ENCODE assay signal across 28 mouse cellular contexts in genomic region chr17:16493546-16493945, GRCm38 (mm10).
DNase-seq lines count a peak whose midpoint lies in the region; ATAC-seq and TF ChIP-seq lines count a peak whose summit lies in the region.
"Had no signal": no experiment of that assay in that cellular context is flagged by ENCODE, and none has a peak within 500 bp of the region (broad histone marks: within the 10 kb centered on the region; RNA-seq: fewer than 3 reads in every experiment).

No protein-coding gene starts in this region.

- no peaks in the 10 kb centered on the region for H3K4me1 ChIP-seq in hindbrain, embryonic 12.5 days
- no peaks in the 10 kb centered on the region for H3K4me1 ChIP-seq in hindbrain, postnatal 0 days (ENCODE audit: insufficient read depth, low read length)
- H3K4me1 ChIP-seq in forebrain, embryonic 15.5 days = no peaks in the 10 kb centered on the region
- 0 out of 2 replicates have a peak, but pooled peaks cover 3% of the 10 kb centered on the region for H3K4me1 ChIP-seq in midbrain, embryonic 14.5 days (ENCODE audit: control insufficient read depth, insufficient read depth, low read length)
- no peaks in the 10 kb centered on the region for H3K4me1 ChIP-seq in thymus, adult 2 months (replicated peaks; ENCODE audit: control insufficient read depth, insufficient read depth, low read length)
- H3K4me1 ChIP-seq: embryonic facial prominence, embryonic 10.5 days; embryonic facial prominence, embryonic 15.5 days; limb, embryonic 13.5 days; lung, embryonic 15.5 days; stomach, embryonic 15.5 days had no signal

- peak; percentile 74 for ATAC-seq in hindbrain, embryonic 12.5 days (ENCODE audit: low FRiP score)
- no peak for ATAC-seq in hindbrain, postnatal 0 days
- ATAC-seq in forebrain, embryonic 15.5 days (replicated peaks) = peak; percentile 89
- peak; percentile 75; the same call in 1 of the 2 replicates for ATAC-seq in midbrain, embryonic 14.5 days (ENCODE audit: low FRiP score, low TSS enrichment)
- ATAC-seq in megakaryocyte-erythroid progenitor cell, adult 5-6 weeks (replicated peaks; ENCODE audit: low FRiP score, low TSS enrichment, poor library complexity, severe bottlenecking) = no peak
- ATAC-seq in erythroid progenitor cell, adult 5-6 weeks (replicated peaks; ENCODE audit: low FRiP score, poor library complexity, severe bottlenecking) = no peak

- H3K27me3 ChIP-seq in hindbrain, embryonic 12.5 days = no peaks in the 10 kb centered on the region
- no peaks in the 10 kb centered on the region for H3K27me3 ChIP-seq in hindbrain, postnatal 0 days (ENCODE audit: insufficient read depth, low read length)
- H3K27me3 ChIP-seq in forebrain, embryonic 15.5 days = no peaks in the 10 kb centered on the region
- no peaks in the 10 kb centered on the region for H3K27me3 ChIP-seq in midbrain, embryonic 14.5 days (ENCODE audit: control insufficient read depth, insufficient read depth, low read length)
- H3K27me3 ChIP-seq in thymus, adult 2 months (ENCODE audit: control insufficient read depth, insufficient read depth, low read length) = no peaks in the 10 kb centered on the region
- H3K27me3 ChIP-seq: embryonic facial prominence, embryonic 15.5 days; limb, embryonic 13.5 days; lung, embryonic 15.5 days; stomach, embryonic 15.5 days had no signal

- H3K4me2 ChIP-seq in hindbrain, embryonic 12.5 days (replicated peaks) = no peak overlapping the region
- H3K4me2 ChIP-seq in hindbrain, postnatal 0 days (ENCODE audit: low read depth, low read length) = no peak overlapping the region
- H3K4me2 ChIP-seq in forebrain, embryonic 15.5 days (replicated peaks) = no peak overlapping the region
- no peak overlapping the region for H3K4me2 ChIP-seq in midbrain, embryonic 14.5 days (ENCODE audit: low read length)
- H3K4me2 ChIP-seq: embryonic facial prominence, embryonic 15.5 days; heart, embryonic 11.5 days; limb, embryonic 13.5 days; liver, embryonic 11.5 days; lung, embryonic 15.5 days; stomach, embryonic 15.5 days had no signal

- WGBS in hindbrain, embryonic 12.5 days = 52% methylated on average over 2 of the region's 2 CpGs
- 40% methylated on average over 2 of the region's 2 CpGs for whole genome bisulfite sequencing in hindbrain, postnatal 0 days
- WGBS in forebrain, embryonic 15.5 days = 14% methylated on average over 2 of the region's 2 CpGs
- WGBS in midbrain, embryonic 14.5 days = 17% methylated on average over 2 of the region's 2 CpGs
- WGBS in thymus, adult 2 months = 89% methylated on average over 2 of the region's 2 CpGs

- H3K27ac ChIP-seq in hindbrain, embryonic 12.5 days = no peak overlapping the region
- no peak overlapping the region for H3K27ac ChIP-seq in hindbrain, postnatal 0 days
- no peak overlapping the region for H3K27ac ChIP-seq in forebrain, embryonic 15.5 days (replicated peaks)
- H3K27ac ChIP-seq in midbrain, embryonic 14.5 days (replicated peaks; ENCODE audit: low read depth, low read length) = no peak overlapping the region
- H3K27ac ChIP-seq in thymus, adult 2 months (ENCODE audit: control insufficient read depth, insufficient read depth, low read length) = no peak overlapping the region
- H3K27ac ChIP-seq: embryonic facial prominence, embryonic 10.5 days; embryonic facial prominence, embryonic 15.5 days; gastrocnemius, adult 2 months; left cerebral cortex, adult 2 months; limb, embryonic 13.5 days; lung, embryonic 15.5 days; stomach, embryonic 15.5 days had no signal

- DNase-seq in hindbrain, postnatal 0 days (ENCODE audit: low spot score) = no peak
- peak; percentile 79 for DNase-seq in brain, embryonic 14.5 days (ENCODE audit: low read depth)
- DNase-seq in midbrain, embryonic 14.5 days = peak; percentile 47
- DNase-seq in thymus, adult 2 months = no peak
- DNase-seq: adrenal gland, adult 2 months; adrenal gland, postnatal 36 days; cerebellum, adult 2 months; cerebellum, postnatal 14 days; gastrocnemius, adult 2 months; gastrocnemius, postnatal 36 days; heart, adult 18-20 months; heart, postnatal 36 days; kidney, adult 11 months; kidney, postnatal 14 days; right cerebral cortex, postnatal 25 days; thymus, postnatal 14 days had no signal

- no peak for TF ChIP-seq POLR2A in brain, embryonic 14.5 days (IDR thresholded peaks at IDR 0.05; ENCODE audit: borderline replicate concordance, extremely low read depth, insufficient read depth, insufficient read length, poor library complexity, severe bottlenecking)
- no peak for TF ChIP-seq POLR2A in thymus, adult 2 months (IDR thresholded peaks at IDR 0.05; ENCODE audit: control insufficient read depth, extremely low read depth, insufficient read depth, low read length, poor library complexity)

- no peak overlapping the region for H3K9ac ChIP-seq in hindbrain, embryonic 12.5 days
- no peak overlapping the region for H3K9ac ChIP-seq in hindbrain, postnatal 0 days (replicated peaks; ENCODE audit: low read length)
- H3K9ac ChIP-seq in forebrain, embryonic 15.5 days (replicated peaks) = no peak overlapping the region
- H3K9ac ChIP-seq in midbrain, embryonic 14.5 days (replicated peaks; ENCODE audit: low read length) = no peak overlapping the region
- H3K9ac ChIP-seq: embryonic facial prominence, embryonic 15.5 days; limb, embryonic 13.5 days; lung, embryonic 15.5 days; stomach, embryonic 15.5 days had no signal

- no peak overlapping the region for H3K4me3 ChIP-seq in hindbrain, embryonic 12.5 days
- H3K4me3 ChIP-seq in hindbrain, postnatal 0 days (ENCODE audit: low read length) = no peak overlapping the region
- H3K4me3 ChIP-seq in forebrain, embryonic 15.5 days = no peak overlapping the region
- no peak overlapping the region for H3K4me3 ChIP-seq in midbrain, embryonic 14.5 days (replicated peaks; ENCODE audit: low read depth, low read length)
- H3K4me3 ChIP-seq in thymus, adult 2 months (ENCODE audit: control insufficient read depth, insufficient read depth, low read length) = no peak overlapping the region
- H3K4me3 ChIP-seq: embryonic facial prominence, embryonic 10.5 days; embryonic facial prominence, embryonic 15.5 days; gastrocnemius, adult 2 months; left cerebral cortex, adult 2 months; limb, embryonic 13.5 days; lung, embryonic 15.5 days; stomach, embryonic 15.5 days had no signal

- H3K36me3 ChIP-seq in hindbrain, embryonic 12.5 days = no peaks in the 10 kb centered on the region
- no peaks in the 10 kb centered on the region for H3K36me3 ChIP-seq in hindbrain, postnatal 0 days (ENCODE audit: insufficient read depth, low read length)
- no peaks in the 10 kb centered on the region for H3K36me3 ChIP-seq in forebrain, embryonic 15.5 days
- H3K36me3 ChIP-seq in midbrain, embryonic 14.5 days (ENCODE audit: control insufficient read depth, insufficient read depth, low read length) = no peaks in the 10 kb centered on the region
- no peaks in the 10 kb centered on the region for H3K36me3 ChIP-seq in thymus, adult 2 months (ENCODE audit: control insufficient read depth, insufficient read depth, low read length)
- H3K36me3 ChIP-seq: embryonic facial prominence, embryonic 10.5 days; embryonic facial prominence, embryonic 15.5 days; limb, embryonic 13.5 days; lung, embryonic 15.5 days; stomach, embryonic 15.5 days had no signal

- H3K9me3 ChIP-seq in hindbrain, embryonic 12.5 days (replicated peaks) = no peaks in the 10 kb centered on the region
- no peaks in the 10 kb centered on the region for H3K9me3 ChIP-seq in hindbrain, postnatal 0 days (ENCODE audit: low read length)
- H3K9me3 ChIP-seq in forebrain, embryonic 15.5 days = no peaks in the 10 kb centered on the region
- H3K9me3 ChIP-seq in midbrain, embryonic 14.5 days (ENCODE audit: control insufficient read depth, low read length) = no peaks in the 10 kb centered on the region
- H3K9me3 ChIP-seq: embryonic facial prominence, embryonic 10.5 days; embryonic facial prominence, embryonic 15.5 days; limb, embryonic 13.5 days; lung, embryonic 15.5 days; stomach, embryonic 15.5 days had no signal

- no peak for TF ChIP-seq CTCF in hindbrain, postnatal 0 days (IDR thresholded peaks at IDR 0.05; ENCODE audit: low read depth)
- no peak for TF ChIP-seq CTCF in brain, embryonic 14.5 days (IDR thresholded peaks at IDR 0.05; ENCODE audit: borderline replicate concordance, extremely low read depth, insufficient read depth, insufficient read length)
- TF ChIP-seq CTCF in thymus, adult 2 months (IDR thresholded peaks at IDR 0.05; ENCODE audit: borderline replicate concordance, control insufficient read depth, extremely low read depth, insufficient read depth, low read length, poor library complexity) = no peak

Comparison
In these comparisons a context has a peak if more than half of its experiments do, and no peak if none do; other contexts are left out.
1. ATAC-seq: peak in hindbrain, embryonic 12.5 days (single experiment), forebrain, embryonic 15.5 days (single experiment) and midbrain, embryonic 14.5 days (single experiment); none in hindbrain, postnatal 0 days (single experiment), megakaryocyte-erythroid progenitor cell, adult 5-6 weeks (single experiment) and erythroid progenitor cell, adult 5-6 weeks (single experiment).
2. DNase-seq: peak in brain, embryonic 14.5 days (single experiment) and midbrain, embryonic 14.5 days (single experiment); none in hindbrain, postnatal 0 days (single experiment) and thymus, adult 2 months (single experiment).